In the genomic region with DNA sequence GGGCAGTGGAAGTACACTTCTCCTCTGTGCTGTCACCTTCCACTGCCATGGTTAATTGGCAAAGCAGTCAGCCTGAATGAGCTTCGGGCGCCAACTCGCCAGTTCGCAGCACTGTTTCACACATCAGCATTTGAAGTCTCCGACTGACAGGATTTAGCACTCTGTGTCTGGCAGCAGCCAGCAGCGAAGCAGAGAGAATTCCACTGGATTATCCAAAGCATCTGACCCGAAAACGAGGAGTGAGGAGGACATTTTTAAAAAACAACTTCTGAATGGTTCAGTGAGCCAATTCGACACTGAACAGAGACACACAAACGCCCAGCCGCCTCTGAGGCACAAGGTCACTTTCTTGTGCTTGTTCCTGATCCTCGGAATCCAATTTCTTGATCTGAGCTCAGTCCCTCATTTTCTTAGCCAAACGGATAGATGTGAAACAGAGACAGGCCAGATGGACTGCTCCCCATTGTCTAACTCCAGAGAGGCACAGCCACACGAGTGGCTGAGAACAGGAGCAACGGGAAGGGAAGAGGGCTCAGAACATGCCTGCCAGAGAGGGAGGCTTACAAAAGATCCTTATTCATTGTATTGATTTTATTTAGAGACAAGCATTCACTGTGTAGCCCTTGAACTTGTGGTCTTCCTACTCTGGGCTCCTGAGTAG, we compare ENCODE assay signal across 8 mouse cellular contexts.
A peak's percentile ranks its signal among the peaks of the same experiment; 100 is the strongest.
DNase-seq lines count a peak whose midpoint lies in the region; TF ChIP-seq lines count a peak whose summit lies in the region.
"Had no signal": no experiment of that assay in that cellular context is flagged by ENCODE, and none has a peak within 500 bp of the region (broad histone marks: within the 10 kb centered on the region; RNA-seq: fewer than 3 reads in every experiment).

No protein-coding gene starts in this region.

- 91% methylated on average over 15 of the region's 15 CpGs for WGBS in thymus, adult 2 months

- H3K4me1 ChIP-seq in thymus, adult 2 months (replicated peaks; ENCODE audit: control insufficient read depth, insufficient read depth, low read length): no peaks in the 10 kb centered on the region
- H3K4me1 ChIP-seq: heart, embryonic 13.5 days had no signal

- H3K36me3 ChIP-seq in thymus, adult 2 months (ENCODE audit: control insufficient read depth, insufficient read depth, low read length): no peaks in the 10 kb centered on the region
- H3K36me3 ChIP-seq: heart, embryonic 13.5 days had no signal

- peak; percentile 50 to 51 for DNase-seq in layer of hippocampus, adult 8-10 months (ENCODE audit: low spot score in 2 of 2)
- no peak for DNase-seq in layer of hippocampus, postnatal 25 days (ENCODE audit: extremely low spot score in 1 of 2, low spot score in 1 of 2)
- peak; percentile 38 to 57 for DNase-seq in frontal cortex, adult 2 months (ENCODE audit: extremely low spot score in 1 of 2, low spot score in 1 of 2)
- peak; percentile 40 to 62 for DNase-seq in left cerebral cortex, postnatal 25 days (ENCODE audit: low spot score in 2 of 2)
- DNase-seq in retina, postnatal 1 day: peak; percentile 79
- DNase-seq in thymus, adult 2 months: no peak
- no peak for DNase-seq in urinary bladder, postnatal 10 days (ENCODE audit: low spot score)

- H3K4me3 ChIP-seq in thymus, adult 2 months (ENCODE audit: control insufficient read depth, insufficient read depth, low read length): no peak overlapping the region
- H3K4me3 ChIP-seq: heart, embryonic 13.5 days had no signal

- H3K27ac ChIP-seq in thymus, adult 2 months (ENCODE audit: control insufficient read depth, insufficient read depth, low read length): no peak overlapping the region
- H3K27ac ChIP-seq: heart, embryonic 13.5 days had no signal

- no peaks in the 10 kb centered on the region for H3K27me3 ChIP-seq in thymus, adult 2 months (ENCODE audit: control insufficient read depth, insufficient read depth, low read length)
- H3K27me3 ChIP-seq: heart, embryonic 13.5 days had no signal

- TF ChIP-seq POLR2A in thymus, adult 2 months (IDR thresholded peaks at IDR 0.05; ENCODE audit: control insufficient read depth, extremely low read depth, insufficient read depth, low read length, poor library complexity): no peak

- intact Hi-C loops in left cerebral cortex, postnatal 25 days (cut with DNase I): loop anchor here (5.0 kb wide), 2 partner anchors 42 to 132 kb away; a partner anchor contains a TSS

- TF ChIP-seq CTCF in thymus, adult 2 months (IDR thresholded peaks at IDR 0.05; ENCODE audit: borderline replicate concordance, control insufficient read depth, extremely low read depth, insufficient read depth, low read length, poor library complexity): no peak

Comparison
In these comparisons a context has a peak if more than half of its experiments do, and no peak if none do; other contexts are left out.
1. DNase-seq: peak in layer of hippocampus, adult 8-10 months (2 of 2), frontal cortex, adult 2 months (2 of 2), left cerebral cortex, postnatal 25 days (2 of 2) and retina, postnatal 1 day (single experiment); none in layer of hippocampus, postnatal 25 days (0 of 2), thymus, adult 2 months (single experiment) and urinary bladder, postnatal 10 days (single experiment).